Mouse (Mus musculus): ENCODE results near the gene Gtf2f2. TPM values are rescaled to one million over a fixed set of nuclear protein-coding genes. Genes with fewer than 3 reads are reported as not detected.
"Not testable (repeated sequence)": the region's sequence is repeated elsewhere in the genome, so short reads cannot be mapped to it uniquely, and the experiment has no call there.

The Gtf2f2 gene
- polyA plus RNA-seq, 1 experiment from 2014 or later = 40.8 TPM

GRCm38 (mm10) chr14:75976107-75976506 is 34.6 kb downstream of the Gtf2f2 start:
- Histone ChIP-seq H3K36me3 (ENCODE audit: inconsistent target) (no peaks in the 10 kb centered on the region), H3K27ac (no peak overlapping the region), H3K79me2 (ENCODE audit: inconsistent target) (peaks cover 13% of the 10 kb centered on the region; the same call in 1 of the 2 replicates), H3K4me3 (ENCODE audit: inconsistent target) (no peak overlapping the region)
- 88% methylated on average over 3 of the region's 3 CpGs for WGBS (ENCODE audit: missing documents)

GRCm38 (mm10) chr14:75967291-75967690 is 43.4 kb downstream of the Gtf2f2 start:
- WGBS (ENCODE audit: missing documents) = 72% methylated on average over 5 of the region's 5 CpGs
- H3K79me2 ChIP-seq (ENCODE audit: inconsistent target) = peaks cover 36% of the 10 kb centered on the region; the same call in 1 of the 2 replicates
- H3K4me3 ChIP-seq (ENCODE audit: inconsistent target) = no peak overlapping the region
- no peaks in the 10 kb centered on the region for H3K36me3 ChIP-seq (ENCODE audit: inconsistent target)
- no peak overlapping the region for H3K27ac ChIP-seq

- 78% methylated on average over 1 of the region's 1 CpGs for WGBS (ENCODE audit: missing documents)
- no peak overlapping the region for H3K4me3 ChIP-seq (ENCODE audit: inconsistent target)
- no peak overlapping the region for H3K27ac ChIP-seq
- no peaks in the 10 kb centered on the region for H3K36me3 ChIP-seq (ENCODE audit: inconsistent target)
- H3K79me2 ChIP-seq (ENCODE audit: inconsistent target) = peaks cover 43% of the 10 kb centered on the region; the same call in 1 of the 2 replicates
Measured at GRCm38 (mm10) chr14:75964433-75964832, 46.2 kb downstream of the Gtf2f2 start.

GRCm38 (mm10) chr14:75964000-75964399 is 46.7 kb downstream of the Gtf2f2 start:
- H3K27ac ChIP-seq = no peak overlapping the region
- WGBS (ENCODE audit: missing documents) = 50% methylated on average over 5 of the region's 5 CpGs
- H3K4me3 ChIP-seq (ENCODE audit: inconsistent target) = no peak overlapping the region
- H3K36me3 ChIP-seq (ENCODE audit: inconsistent target) = no peaks in the 10 kb centered on the region
- peaks cover 47% of the 10 kb centered on the region; the same call in 1 of the 2 replicates for H3K79me2 ChIP-seq (ENCODE audit: inconsistent target)

GRCm38 (mm10) chr14:75963215-75963614 is 47.5 kb downstream of the Gtf2f2 start:
- Histone ChIP-seq H3K79me2 (ENCODE audit: inconsistent target) (peaks cover 55% of the 10 kb centered on the region; the same call in 1 of the 2 replicates), H3K27ac (no peak overlapping the region), H3K4me3 (ENCODE audit: inconsistent target) (no peak overlapping the region), H3K36me3 (ENCODE audit: inconsistent target) (no peaks in the 10 kb centered on the region)
- WGBS (ENCODE audit: missing documents) = 88% methylated on average over 5 of the region's 5 CpGs

GRCm38 (mm10) chr14:75962250-75962649 is 48.4 kb downstream of the Gtf2f2 start:
- WGBS (ENCODE audit: missing documents) = 91% methylated on average over 9 of the region's 9 CpGs
- Histone ChIP-seq H3K4me3 (ENCODE audit: inconsistent target) (no peak overlapping the region), H3K79me2 (ENCODE audit: inconsistent target) (peaks cover 64% of the 10 kb centered on the region; the same call in 1 of the 2 replicates), H3K27ac (no peak overlapping the region), H3K36me3 (ENCODE audit: inconsistent target) (no peaks in the 10 kb centered on the region)

- no peak within 1 kb of the TSS for H3K4me3 ChIP-seq (ENCODE audit: inconsistent target)
- WGBS (ENCODE audit: missing documents) = 94% methylated on average over 7 of the region's 7 CpGs
Measured at GRCm38 (mm10) chr14:75954766-75955165, 55.9 kb downstream of the Gtf2f2 start, which contains the start of gene Kctd4. Gene Kctd4, plus strand, starts transcription at chr14:75955009.

GRCm38 (mm10) chr14:75953011-75953410 is 57.7 kb downstream of the Gtf2f2 start:
- 96% methylated on average over 2 of the region's 2 CpGs for WGBS (ENCODE audit: missing documents)
- peaks cover 15% of the 10 kb centered on the region; the same call in 1 of the 2 replicates for H3K79me2 ChIP-seq (ENCODE audit: inconsistent target)
- H3K27ac ChIP-seq = no peak overlapping the region
- H3K4me3 ChIP-seq (ENCODE audit: inconsistent target) = no peak overlapping the region
- H3K36me3 ChIP-seq (ENCODE audit: inconsistent target) = no peaks in the 10 kb centered on the region

More at GRCm38 (mm10) chr14:75954766-75955165, 55.9 kb downstream of the Gtf2f2 start, which contains the start of gene Kctd4:
- Histone ChIP-seq H3K79me2 (ENCODE audit: inconsistent target) (peaks cover 32% of the 10 kb centered on the region; the same call in 1 of the 2 replicates), H3K36me3 (ENCODE audit: inconsistent target) (no peaks in the 10 kb centered on the region), H3K27ac (no peak within 1 kb of the TSS)

GRCm38 (mm10) chr14:75947674-75948073 is 63.0 kb downstream of the Gtf2f2 start:
- Histone ChIP-seq H3K36me3 (ENCODE audit: inconsistent target) (no peaks in the 10 kb centered on the region), H3K27ac (no peak overlapping the region), H3K79me2 (ENCODE audit: inconsistent target) (peaks cover 7% of the 10 kb centered on the region; the same call in 1 of the 2 replicates), H3K4me3 (ENCODE audit: inconsistent target) (no peak overlapping the region)
- WGBS (ENCODE audit: missing documents) = 80% methylated on average over 3 of the region's 3 CpGs

- Histone ChIP-seq H3K27ac (no peak overlapping the region), H3K79me2 (ENCODE audit: inconsistent target) (peaks cover 4% of the 10 kb centered on the region; the same call in 1 of the 2 replicates), H3K4me3 (ENCODE audit: inconsistent target) (no peak overlapping the region), H3K36me3 (ENCODE audit: inconsistent target) (no peaks in the 10 kb centered on the region)
- WGBS (ENCODE audit: missing documents) = 95% methylated on average over 2 of the region's 3 CpGs
Measured at GRCm38 (mm10) chr14:75942365-75942764, 68.3 kb downstream of the Gtf2f2 start.

GRCm38 (mm10) chr14:75941500-75941899 is 69.2 kb downstream of the Gtf2f2 start:
- Histone ChIP-seq H3K79me2 (ENCODE audit: inconsistent target) (peaks cover 5% of the 10 kb centered on the region; the same call in 1 of the 2 replicates), H3K4me3 (ENCODE audit: inconsistent target) (no peak overlapping the region), H3K36me3 (ENCODE audit: inconsistent target) (no peaks in the 10 kb centered on the region), H3K27ac (no peak overlapping the region)
- WGBS (ENCODE audit: missing documents) = 100% methylated on average over 1 of the region's 1 CpGs

GRCm38 (mm10) chr14:75937714-75938113 is 73.0 kb downstream of the Gtf2f2 start:
- peaks cover 5% of the 10 kb centered on the region; the same call in 1 of the 2 replicates for H3K79me2 ChIP-seq (ENCODE audit: inconsistent target)
- WGBS (ENCODE audit: missing documents) = 33% methylated on average over 1 of the region's 1 CpGs
- H3K36me3 ChIP-seq (ENCODE audit: inconsistent target) = no peaks in the 10 kb centered on the region

GRCm38 (mm10) chr14:75934359-75934758 is 76.3 kb downstream of the Gtf2f2 start:
- H3K4me3 ChIP-seq (ENCODE audit: inconsistent target) = no peak overlapping the region
- H3K27ac ChIP-seq = no peak overlapping the region
- 95% methylated on average over 2 of the region's 2 CpGs for WGBS (ENCODE audit: missing documents)
- peaks cover 5% of the 10 kb centered on the region; the same call in 1 of the 2 replicates for H3K79me2 ChIP-seq (ENCODE audit: inconsistent target)
- H3K36me3 ChIP-seq (ENCODE audit: inconsistent target) = no peaks in the 10 kb centered on the region

More at GRCm38 (mm10) chr14:75937714-75938113, 73.0 kb downstream of the Gtf2f2 start:
- Histone ChIP-seq H3K27ac (no peak overlapping the region), H3K4me3 (ENCODE audit: inconsistent target) (no peak overlapping the region)

- H3K4me3 ChIP-seq (ENCODE audit: inconsistent target) = no peak overlapping the region
- no peak overlapping the region for H3K27ac ChIP-seq
- no peaks in the 10 kb centered on the region; the same call in 1 of the 2 replicates for H3K79me2 ChIP-seq (ENCODE audit: inconsistent target)
- H3K36me3 ChIP-seq (ENCODE audit: inconsistent target) = no peaks in the 10 kb centered on the region
- WGBS (ENCODE audit: missing documents) = 97% methylated on average over 22 of the region's 23 CpGs
Measured at GRCm38 (mm10) chr14:75931266-75931665, 79.4 kb downstream of the Gtf2f2 start.

- not testable (repeated sequence) for H3K79me2 ChIP-seq (ENCODE audit: inconsistent target); H3K36me3 ChIP-seq (ENCODE audit: inconsistent target); H3K4me3 ChIP-seq (ENCODE audit: inconsistent target); H3K27ac ChIP-seq
- 95% methylated on average over 4 of the region's 8 CpGs for WGBS (ENCODE audit: missing documents)
Measured at GRCm38 (mm10) chr14:75929713-75930112, 81.0 kb downstream of the Gtf2f2 start.

Data from macrophage (primary cell).